In genomic region chr11:31837753-31838152, GRCm38 (mm10) we compare ENCODE assay signal across 14 mouse cellular contexts. TPM values are rescaled to one million over a fixed set of nuclear protein-coding genes. Genes with fewer than 3 reads are reported as not detected.
DNase-seq lines count a peak whose midpoint lies in the region; ATAC-seq and TF ChIP-seq lines count a peak whose summit lies in the region.
"Had no signal": no experiment of that assay in that cellular context is flagged by ENCODE, and none has a peak within 500 bp of the region (broad histone marks: within the 10 kb centered on the region; RNA-seq: fewer than 3 reads in every experiment).

No protein-coding gene starts in this region.

- no peaks in the 10 kb centered on the region for H3K9me3 ChIP-seq in neural tube, embryonic 13.5 days
- no peaks in the 10 kb centered on the region for H3K9me3 ChIP-seq in liver, embryonic 15.5 days (replicated peaks)
- H3K9me3 ChIP-seq: embryonic facial prominence, embryonic 12.5 days; forebrain, embryonic 12.5 days; heart, embryonic 10.5 days; hindbrain, embryonic 13.5 days had no signal

- no peaks in the 10 kb centered on the region for H3K27me3 ChIP-seq in heart, adult 2 months (ENCODE audit: control insufficient read depth, insufficient read depth, low read length)
- no peaks in the 10 kb centered on the region for H3K27me3 ChIP-seq in neural tube, embryonic 13.5 days
- H3K27me3 ChIP-seq in liver, embryonic 15.5 days, result no peaks in the 10 kb centered on the region
- H3K27me3 ChIP-seq: embryonic facial prominence, embryonic 12.5 days; forebrain, embryonic 12.5 days; hindbrain, embryonic 13.5 days had no signal

- peak overlapping the region; percentile 83 for H3K27ac ChIP-seq in heart, adult 2 months
- H3K27ac ChIP-seq in neural tube, embryonic 13.5 days (replicated peaks), result 0 out of 2 replicates have a peak overlapping the region, but pooled peaks have one; percentile 7
- H3K27ac ChIP-seq in liver, embryonic 15.5 days (replicated peaks), result peak overlapping the region; percentile 74
- H3K27ac ChIP-seq: embryonic facial prominence, embryonic 12.5 days; forebrain, embryonic 12.5 days had no signal

- no peak for DNase-seq in heart, adult 2 months
- no peak for DNase-seq in heart, postnatal 25 days (ENCODE audit: low spot score)
- no peak for DNase-seq in neural tube, embryonic 10.5 days (ENCODE audit: extremely low spot score, low spot score)
- no peak for DNase-seq in thymus, postnatal 36 days
- DNase-seq in kidney, adult 8-10 months, result no peak
- DNase-seq: gastrocnemius, postnatal 36 days had no signal

- H3K4me2 ChIP-seq in neural tube, embryonic 13.5 days, result no peak overlapping the region
- no peak overlapping the region for H3K4me2 ChIP-seq in liver, embryonic 15.5 days
- H3K4me2 ChIP-seq: embryonic facial prominence, embryonic 12.5 days; forebrain, embryonic 12.5 days; hindbrain, embryonic 13.5 days had no signal

- TF ChIP-seq EP300 in heart, adult 2 months (IDR thresholded peaks at IDR 0.05; ENCODE audit: insufficient read depth, low read depth, low read length), result no peak

- no peak overlapping the region for H3K9ac ChIP-seq in heart, adult 2 months (ENCODE audit: low read depth, low read length)
- H3K9ac ChIP-seq in neural tube, embryonic 13.5 days, result no peak overlapping the region
- H3K9ac ChIP-seq in liver, embryonic 15.5 days, result no peak overlapping the region
- H3K9ac ChIP-seq: embryonic facial prominence, embryonic 12.5 days; forebrain, embryonic 12.5 days; forebrain, postnatal 0 days; hindbrain, embryonic 13.5 days had no signal

- no peak for TF ChIP-seq CTCF in heart, adult 2 months (IDR thresholded peaks at IDR 0.05)

- H3K79me2 ChIP-seq in heart, adult 2 months (replicated peaks; ENCODE audit: control insufficient read depth, insufficient read depth, low read length), result no peaks in the 10 kb centered on the region

- 92% methylated on average over 4 of the region's 4 CpGs for WGBS in heart, adult 2 months
- WGBS in neural tube, embryonic 13.5 days, result 93% methylated on average over 4 of the region's 4 CpGs
- WGBS in liver, embryonic 15.5 days (ENCODE audit: insufficient replicate concordance), result 35% methylated on average over 4 of the region's 4 CpGs

- no peak for TF ChIP-seq POLR2A in heart, adult 2 months (IDR thresholded peaks at IDR 0.05; ENCODE audit: insufficient read depth, low read depth, low read length)

- intact Hi-C loops in heart, adult 2 months (cut with DNase I), result loop anchor here (2.0 to 5.0 kb wide), 2 partner anchors 70 to 123 kb away; no protein-coding TSS in a partner anchor
- intact Hi-C loops in heart, postnatal 25 days (cut with DNase I), result loop anchor here (5.0 kb wide), 1 partner anchor 45 kb away; no protein-coding TSS in a partner anchor

- H3K36me3 ChIP-seq in heart, adult 2 months (ENCODE audit: control insufficient read depth, insufficient read depth, low read length), result no peaks in the 10 kb centered on the region
- H3K36me3 ChIP-seq in neural tube, embryonic 13.5 days, result no peaks in the 10 kb centered on the region
- no peaks in the 10 kb centered on the region for H3K36me3 ChIP-seq in liver, embryonic 15.5 days (replicated peaks)
- H3K36me3 ChIP-seq: embryonic facial prominence, embryonic 12.5 days; forebrain, embryonic 12.5 days; heart, embryonic 10.5 days; hindbrain, embryonic 13.5 days had no signal

- H3K4me1 ChIP-seq in heart, adult 2 months (ENCODE audit: control insufficient read depth, insufficient read depth, low read length), result peaks cover 8% of the 10 kb centered on the region
- H3K4me1 ChIP-seq in neural tube, embryonic 13.5 days (replicated peaks), result peaks cover 19% of the 10 kb centered on the region
- peaks cover 97% of the 10 kb centered on the region for H3K4me1 ChIP-seq in liver, embryonic 15.5 days (replicated peaks)

- H3K4me3 ChIP-seq in heart, adult 2 months, result no peak overlapping the region
- no peak overlapping the region for H3K4me3 ChIP-seq in neural tube, embryonic 13.5 days
- no peak overlapping the region for H3K4me3 ChIP-seq in liver, embryonic 15.5 days (replicated peaks)
- H3K4me3 ChIP-seq: embryonic facial prominence, embryonic 12.5 days; forebrain, embryonic 12.5 days; heart, embryonic 10.5 days; hindbrain, embryonic 13.5 days had no signal

- ATAC-seq in neural tube, embryonic 13.5 days (ENCODE audit: low read depth), result no peak
- ATAC-seq in liver, embryonic 15.5 days (ENCODE audit: insufficient read depth), result no peak
- ATAC-seq in megakaryocyte-erythroid progenitor cell, adult 5-6 weeks (replicated peaks; ENCODE audit: low FRiP score, low TSS enrichment, poor library complexity, severe bottlenecking), result peak; percentile 43; the same call in 1 of the 2 replicates

RNA-seq across cellular contexts. Expression of gene Cpeb4, which starts 34.3 kb away (rescaled TPM):
- 10 to 100 TPM; 83.4 to 97.3 TPM for total RNA-seq in heart, adult 2 months (2021)
- 15.3 and 29.5 TPM in 2 replicates for polyA plus RNA-seq in heart, adult 2 months (2012; rRNA removed)
- 10 to 100 TPM; 80.9 to 92.0 TPM for total RNA-seq in heart, postnatal 25 days (2021)
- 15.1 and 18.2 TPM in 2 replicates for polyA plus RNA-seq in neural tube, embryonic 13.5 days (2015; fragmentation: Nextera tagmentation; extraction: Ambion mirVana)
- polyA plus RNA-seq in liver, embryonic 15.5 days (2015; fragmentation: Nextera tagmentation; extraction: Ambion mirVana), result 19.0 and 19.1 TPM in 2 replicates
- total RNA-seq in megakaryocyte-erythroid progenitor cell, adult 5-6 weeks (2014; fragmentation: Nextera tagmentation), result 9.9 and 10.2 TPM in 2 replicates
- total RNA-seq in megakaryocyte-erythroid progenitor cell, adult 5-6 weeks (2017), result 8.7 and 13.2 TPM in 2 replicates

Comparison
In these comparisons a context has a peak if more than half of its experiments do, and no peak if none do; other contexts are left out.
1. H3K27ac ChIP-seq: peak in every context shown above with its lines; median percentile 83 in heart, adult 2 months; 74 in liver, embryonic 15.5 days; 7 in neural tube, embryonic 13.5 days.
2. RNA of gene Cpeb4, which starts 34.3 kb away (total RNA-seq): 83.4 to 97.3 TPM in heart, adult 2 months and 80.9 to 92.0 TPM in heart, postnatal 25 days; 8.7 to 13.2 TPM in megakaryocyte-erythroid progenitor cell, adult 5-6 weeks; every median in the first group is over 4 times any median in the second.